Mouse (Mus musculus): ENCODE results near the gene Cyp2c23.
A peak's percentile ranks its signal among the peaks of the same experiment; 100 is the strongest.

Cyp2c23 gene

GRCm38 (mm10) chr19:43966481-43966880 lies 62.5 kb downstream of the Cyp2c23 start:
- no peak for DNase-seq

GRCm38 (mm10) chr19:43965496-43966085 lies 63.4 kb downstream of the Cyp2c23 start:
- no peak for DNase-seq

- DNase-seq: no peak
Observed at GRCm38 (mm10) chr19:43962795-43963194, 66.2 kb downstream of the Cyp2c23 start.

GRCm38 (mm10) chr19:43961185-43961584 lies 67.8 kb downstream of the Cyp2c23 start:
- DNase-seq: no peak

GRCm38 (mm10) chr19:43960014-43960413 lies 69.0 kb downstream of the Cyp2c23 start:
- DNase-seq: peak; percentile 38

GRCm38 (mm10) chr19:43959162-43959561 lies 69.8 kb downstream of the Cyp2c23 start:
- peak; percentile 83 for DNase-seq

- DNase-seq: no peak
Observed at GRCm38 (mm10) chr19:43957881-43958280, 71.1 kb downstream of the Cyp2c23 start.

GRCm38 (mm10) chr19:43957402-43957801 lies 71.6 kb downstream of the Cyp2c23 start:
- peak; percentile 49 for DNase-seq

- DNase-seq: no peak
Observed at GRCm38 (mm10) chr19:43955266-43955665, 73.7 kb downstream of the Cyp2c23 start.

Measured in lung, postnatal 10 days (tissue).